Mouse (Mus musculus): ENCODE data around the gene Pidd1. TPM values are rescaled to one million over a fixed set of nuclear protein-coding genes. Genes with fewer than 3 reads are reported as not detected.
A peak's percentile ranks its signal among the peaks of the same experiment; 100 is the strongest.

Pidd1 gene
- polyA plus RNA-seq, 1 experiment from 2014 or later: 15.7 TPM

- Histone ChIP-seq H3K9ac (ENCODE audit: low read length) (peak overlapping the region; percentile 92), H3K9me3 (ENCODE audit: control insufficient read depth, low read length) (no peaks in the 10 kb centered on the region), H3K27ac (replicated peaks; ENCODE audit: low read depth, low read length) (no peak overlapping the region; the same call in 1 of the 2 replicates), H3K36me3 (ENCODE audit: control insufficient read depth, insufficient read depth, low read length) (peaks cover 10% of the 10 kb centered on the region), H3K4me2 (ENCODE audit: low read depth, severe bottlenecking) (peak overlapping the region; percentile 90), H3K4me1 (ENCODE audit: control insufficient read depth, insufficient read depth, low read length) (peaks cover 18% of the 10 kb centered on the region), H3K4me3 (ENCODE audit: low read depth, low read length) (peak overlapping the region; percentile 80), H3K27me3 (ENCODE audit: control insufficient read depth, insufficient read depth, low read length) (no peaks in the 10 kb centered on the region)
- ATAC-seq (ENCODE audit: insufficient number of reproducible peaks, low FRiP score, low TSS enrichment, low read depth): peak; percentile 42
- WGBS: 0% methylated on average over 11 of the region's 17 CpGs
- peak; percentile 75 for DNase-seq (ENCODE audit: low spot score)
Measured at GRCm38 (mm10) chr7:141476226-141476980, 32.6 kb upstream of the Pidd1 start.

GRCm38 (mm10) chr7:141475805-141476158 lies 32.0 kb upstream of the Pidd1 start:
- Histone ChIP-seq H3K27me3 (ENCODE audit: control insufficient read depth, insufficient read depth, low read length) (no peaks in the 10 kb centered on the region), H3K4me2 (ENCODE audit: low read depth, severe bottlenecking) (peak overlapping the region; percentile 90), H3K4me3 (ENCODE audit: low read depth, low read length) (peak overlapping the region; percentile 80), H3K27ac (replicated peaks; ENCODE audit: low read depth, low read length) (no peak overlapping the region), H3K36me3 (ENCODE audit: control insufficient read depth, insufficient read depth, low read length) (peaks cover 17% of the 10 kb centered on the region), H3K9me3 (ENCODE audit: control insufficient read depth, low read length) (no peaks in the 10 kb centered on the region), H3K4me1 (ENCODE audit: control insufficient read depth, insufficient read depth, low read length) (peaks cover 18% of the 10 kb centered on the region), H3K9ac (ENCODE audit: low read length) (peak overlapping the region; percentile 92)
- ATAC-seq (ENCODE audit: insufficient number of reproducible peaks, low FRiP score, low TSS enrichment, low read depth) (no peak), DNase-seq (ENCODE audit: low spot score) (no peak)
- 1% methylated on average over 12 of the region's 12 CpGs for WGBS

GRCm38 (mm10) chr7:141475011-141475804 lies 31.4 kb upstream of the Pidd1 start, which contains the start of the genes Polr2l and Tspan4:
Gene Polr2l, minus strand, starts transcription at chr7:141475132.
Gene Tspan4, plus strand, starts transcription at chr7:141475240.
- Histone ChIP-seq H3K27ac (replicated peaks; ENCODE audit: low read depth, low read length) (peak within 1 kb of the TSS; percentile 68), H3K9ac (ENCODE audit: low read length) (peak within 1 kb of the TSS; percentile 92), H3K4me1 (ENCODE audit: control insufficient read depth, insufficient read depth, low read length) (peaks cover 18% of the 10 kb centered on the region), H3K4me2 (ENCODE audit: low read depth, severe bottlenecking) (peak within 1 kb of the TSS; percentile 90), H3K27me3 (ENCODE audit: control insufficient read depth, insufficient read depth, low read length) (no peaks in the 10 kb centered on the region), H3K9me3 (ENCODE audit: control insufficient read depth, low read length) (no peaks in the 10 kb centered on the region), H3K4me3 (ENCODE audit: low read depth, low read length) (peak within 1 kb of the TSS; percentile 80), H3K36me3 (ENCODE audit: control insufficient read depth, insufficient read depth, low read length) (peaks cover 21% of the 10 kb centered on the region)
- DNase-seq (ENCODE audit: low spot score) (peak; percentile 89), ATAC-seq (ENCODE audit: insufficient number of reproducible peaks, low FRiP score, low TSS enrichment, low read depth) (peak; percentile 49)
- under 1% methylated on average over 85 of the region's 87 CpGs for WGBS

GRCm38 (mm10) chr7:141474160-141474559 lies 30.3 kb upstream of the Pidd1 start:
- Histone ChIP-seq H3K4me2 (ENCODE audit: low read depth, severe bottlenecking) (peak overlapping the region; percentile 90), H3K27me3 (ENCODE audit: control insufficient read depth, insufficient read depth, low read length) (no peaks in the 10 kb centered on the region), H3K4me1 (ENCODE audit: control insufficient read depth, insufficient read depth, low read length) (peaks cover 21% of the 10 kb centered on the region), H3K27ac (replicated peaks; ENCODE audit: low read depth, low read length) (no peak overlapping the region), H3K9ac (ENCODE audit: low read length) (peak overlapping the region; percentile 92; the same call in 1 of the 2 replicates), H3K36me3 (ENCODE audit: control insufficient read depth, insufficient read depth, low read length) (peaks cover 30% of the 10 kb centered on the region), H3K4me3 (ENCODE audit: low read depth, low read length) (peak overlapping the region; percentile 80), H3K9me3 (ENCODE audit: control insufficient read depth, low read length) (no peaks in the 10 kb centered on the region)
- DNase-seq (ENCODE audit: low spot score): no peak
- WGBS: 12% methylated on average over 5 of the region's 5 CpGs
- ATAC-seq (ENCODE audit: insufficient number of reproducible peaks, low FRiP score, low TSS enrichment, low read depth): no peak

- peaks cover 34% of the 10 kb centered on the region for H3K4me1 ChIP-seq (ENCODE audit: control insufficient read depth, insufficient read depth, low read length)
- WGBS: 89% methylated on average over 6 of the region's 6 CpGs
- no peaks in the 10 kb centered on the region for H3K9me3 ChIP-seq (ENCODE audit: control insufficient read depth, low read length)
- peaks cover 30% of the 10 kb centered on the region for H3K36me3 ChIP-seq (ENCODE audit: control insufficient read depth, insufficient read depth, low read length)
- H3K4me2 ChIP-seq (ENCODE audit: low read depth, severe bottlenecking): no peak overlapping the region
- H3K4me3 ChIP-seq (ENCODE audit: low read depth, low read length): no peak overlapping the region
- ATAC-seq (ENCODE audit: insufficient number of reproducible peaks, low FRiP score, low TSS enrichment, low read depth) (no peak), DNase-seq (ENCODE audit: low spot score) (no peak)
- H3K27me3 ChIP-seq (ENCODE audit: control insufficient read depth, insufficient read depth, low read length): no peaks in the 10 kb centered on the region
- no peak overlapping the region for H3K9ac ChIP-seq (ENCODE audit: low read length)
- no peak overlapping the region for H3K27ac ChIP-seq (replicated peaks; ENCODE audit: low read depth, low read length)
Measured at GRCm38 (mm10) chr7:141472763-141473162, 28.9 kb upstream of the Pidd1 start.

- Histone ChIP-seq H3K4me1 (ENCODE audit: control insufficient read depth, insufficient read depth, low read length) (peaks cover 34% of the 10 kb centered on the region), H3K9ac (ENCODE audit: low read length) (no peak overlapping the region), H3K4me2 (ENCODE audit: low read depth, severe bottlenecking) (no peak overlapping the region), H3K9me3 (ENCODE audit: control insufficient read depth, low read length) (no peaks in the 10 kb centered on the region), H3K36me3 (ENCODE audit: control insufficient read depth, insufficient read depth, low read length) (peaks cover 30% of the 10 kb centered on the region), H3K27me3 (ENCODE audit: control insufficient read depth, insufficient read depth, low read length) (no peaks in the 10 kb centered on the region), H3K4me3 (ENCODE audit: low read depth, low read length) (no peak overlapping the region), H3K27ac (replicated peaks; ENCODE audit: low read depth, low read length) (no peak overlapping the region)
- DNase-seq (ENCODE audit: low spot score) (no peak), ATAC-seq (ENCODE audit: insufficient number of reproducible peaks, low FRiP score, low TSS enrichment, low read depth) (no peak)
- WGBS: 87% methylated on average over 6 of the region's 6 CpGs
Measured at GRCm38 (mm10) chr7:141472226-141472625, 28.4 kb upstream of the Pidd1 start.

GRCm38 (mm10) chr7:141471236-141471635 lies 27.4 kb upstream of the Pidd1 start:
- H3K4me3 ChIP-seq (ENCODE audit: low read depth, low read length): no peak overlapping the region

GRCm38 (mm10) chr7:141470637-141470944 lies 26.8 kb upstream of the Pidd1 start:
- H3K4me1 ChIP-seq (ENCODE audit: control insufficient read depth, insufficient read depth, low read length): peaks cover 27% of the 10 kb centered on the region

More at GRCm38 (mm10) chr7:141471236-141471635, 27.4 kb upstream of the Pidd1 start:
- Histone ChIP-seq H3K27me3 (ENCODE audit: control insufficient read depth, insufficient read depth, low read length) (no peaks in the 10 kb centered on the region), H3K27ac (replicated peaks; ENCODE audit: low read depth, low read length) (no peak overlapping the region), H3K9me3 (ENCODE audit: control insufficient read depth, low read length) (no peaks in the 10 kb centered on the region), H3K9ac (ENCODE audit: low read length) (no peak overlapping the region), H3K4me2 (ENCODE audit: low read depth, severe bottlenecking) (no peak overlapping the region), H3K4me1 (ENCODE audit: control insufficient read depth, insufficient read depth, low read length) (peaks cover 34% of the 10 kb centered on the region), H3K36me3 (ENCODE audit: control insufficient read depth, insufficient read depth, low read length) (peaks cover 30% of the 10 kb centered on the region)
- no peak for DNase-seq (ENCODE audit: low spot score)
- no peak for ATAC-seq (ENCODE audit: insufficient number of reproducible peaks, low FRiP score, low TSS enrichment, low read depth)
- WGBS: 83% methylated on average over 1 of the region's 1 CpGs

More at GRCm38 (mm10) chr7:141470637-141470944, 26.8 kb upstream of the Pidd1 start:
- Histone ChIP-seq H3K27me3 (ENCODE audit: control insufficient read depth, insufficient read depth, low read length) (no peaks in the 10 kb centered on the region), H3K9me3 (ENCODE audit: control insufficient read depth, low read length) (no peaks in the 10 kb centered on the region), H3K9ac (ENCODE audit: low read length) (no peak overlapping the region), H3K4me3 (ENCODE audit: low read depth, low read length) (no peak overlapping the region), H3K4me2 (ENCODE audit: low read depth, severe bottlenecking) (no peak overlapping the region), H3K27ac (replicated peaks; ENCODE audit: low read depth, low read length) (no peak overlapping the region), H3K36me3 (ENCODE audit: control insufficient read depth, insufficient read depth, low read length) (peaks cover 30% of the 10 kb centered on the region)
- DNase-seq (ENCODE audit: low spot score): no peak
- WGBS: 93% methylated on average over 10 of the region's 10 CpGs
- no peak for ATAC-seq (ENCODE audit: insufficient number of reproducible peaks, low FRiP score, low TSS enrichment, low read depth)

Measured in limb, embryonic 11.5 days (tissue).